Mouse (Mus musculus) liver, embryonic 12.5 days (tissue): ENCODE results near the gene Arpc1a. TPM values are rescaled to one million over a fixed set of nuclear protein-coding genes. Genes with fewer than 3 reads are reported as not detected.

Source experiments
- ATAC-seq: fragments of 200-750 bp; cut with Nextera tagmentation; 2 replicates; pipeline ENCODE4 v1.8.0; 2017; ENCODE audit warnings: moderate number of reproducible peaks, mild to moderate bottlenecking, moderate library complexity
- H3K27ac ChIP-seq: fragments of 300-500 bp; sonication (generic); 2 replicates; pipeline ENCODE4 v1.5.1; 2016; ENCODE audit warnings: mild to moderate bottlenecking
- H3K27me3 ChIP-seq: fragments of 300-500 bp; sonication (generic); replicated peaks from 2 replicates; pipeline ENCODE4 v1.6.1; 2016; ENCODE audit warnings: mild to moderate bottlenecking, moderate library complexity
- H3K36me3 ChIP-seq: fragments of 300-500 bp; sonication (generic); 2 replicates; pipeline ENCODE4 v1.6.1; 2016; ENCODE audit warnings: mild to moderate bottlenecking, moderate library complexity
- H3K4me1 ChIP-seq: fragments of 300-500 bp; sonication (generic); 2 replicates; pipeline ENCODE4 v1.6.1; 2016
- H3K4me2 ChIP-seq: fragments of 300-500 bp; sonication (generic); 2 replicates; pipeline ENCODE4 v1.6.1; 2016; ENCODE audit warnings: mild to moderate bottlenecking, moderate library complexity
- H3K4me3 ChIP-seq: fragments of 300-500 bp; sonication (generic); 2 replicates; pipeline ENCODE4 v1.5.1; 2016; ENCODE audit warnings: mild to moderate bottlenecking, moderate library complexity
- H3K9ac ChIP-seq: fragments of 300-500 bp; sonication (generic); 2 replicates; pipeline ENCODE4 v1.6.1; 2016; ENCODE audit warnings: mild to moderate bottlenecking, moderate library complexity
- H3K9me3 ChIP-seq: fragments of 300-500 bp; sonication (generic); replicated peaks from 2 replicates; pipeline ENCODE4 v1.6.1; 2016; ENCODE audit warnings: mild to moderate bottlenecking, moderate library complexity
- WGBS: fragments of 180-500 bp; shearing (Covaris S2); methylation state at CpG from one replicate; pipeline ENCODE4 v1.1.7; 2016; ENCODE audit not compliant: insufficient replicate concordance; 5-methylcytosine and 5-hydroxymethylcytosine counted together
- polyA plus RNA-seq: library from polyadenylated mRNA; unstranded; fragments of >200 nt; fragmentation: Nextera tagmentation; extraction: Ambion mirVana; gene quantifications from 2 replicates; pipeline ENCODE4 v1.2.1, GENCODE M21; 2016

Gene Arpc1a
- polyA plus RNA-seq, 1 experiment from 2014 or later: 75.5 TPM

DNA sequence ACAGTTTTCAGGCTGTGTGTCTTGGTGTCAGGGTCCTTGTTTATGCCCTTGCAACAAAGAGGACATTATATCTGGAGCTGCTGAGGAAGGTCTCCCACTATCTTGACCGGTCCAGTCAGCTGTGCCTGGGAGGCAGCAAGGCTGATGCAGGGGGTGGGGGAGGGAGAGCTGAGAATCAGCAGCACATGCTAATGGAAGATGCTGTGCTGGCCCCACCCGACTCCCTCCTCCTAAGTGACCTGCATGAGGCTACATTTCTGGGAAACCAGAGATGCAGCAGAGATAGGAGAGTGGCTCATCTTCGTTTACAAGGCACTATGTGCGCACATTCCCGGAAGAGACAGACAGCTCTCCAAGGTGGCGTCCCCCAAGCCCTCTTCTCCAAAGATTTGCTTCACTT, 26.8 kb downstream of the Arpc1a start:
- Histone ChIP-seq H3K9me3 (no peaks in the 10 kb centered on the region), H3K36me3 (peaks cover 60% of the 10 kb centered on the region), H3K4me3 (no peak overlapping the region), H3K4me1 (peaks cover 40% of the 10 kb centered on the region), H3K27me3 (no peaks in the 10 kb centered on the region), H3K9ac (no peak overlapping the region), H3K4me2 (no peak overlapping the region), H3K27ac (no peak overlapping the region)
- WGBS: 66% methylated on average over 6 of the region's 6 CpGs
- ATAC-seq: no peak

DNA sequence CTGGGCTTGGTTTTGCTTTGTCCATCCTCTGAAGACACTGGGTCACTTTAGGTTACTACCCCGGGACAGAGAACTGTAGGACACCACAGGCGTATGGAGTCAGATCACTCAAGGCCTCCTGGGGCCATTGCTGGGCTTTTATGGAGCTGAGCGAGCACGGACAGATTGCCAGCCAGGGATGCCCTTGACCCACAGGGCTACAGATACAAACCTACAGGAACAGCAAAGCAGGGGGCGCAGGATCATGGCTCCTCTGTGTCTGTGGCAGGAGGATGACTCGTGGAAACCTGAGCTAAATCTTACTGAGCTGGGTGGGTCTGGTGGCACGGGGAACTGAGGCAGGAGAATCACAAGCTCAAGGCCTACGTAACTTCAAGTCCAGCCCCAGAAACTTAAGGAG, 28.9 kb downstream of the Arpc1a start:
- H3K27me3 ChIP-seq: no peaks in the 10 kb centered on the region
- H3K9me3 ChIP-seq: no peaks in the 10 kb centered on the region
- 74% methylated on average over 8 of the region's 8 CpGs for WGBS
- peaks cover 40% of the 10 kb centered on the region for H3K36me3 ChIP-seq
- H3K9ac ChIP-seq: no peak overlapping the region
- peaks cover 58% of the 10 kb centered on the region for H3K4me1 ChIP-seq
- ATAC-seq: no peak
- no peak overlapping the region for H3K27ac ChIP-seq
- H3K4me3 ChIP-seq: no peak overlapping the region
- H3K4me2 ChIP-seq: no peak overlapping the region

DNA sequence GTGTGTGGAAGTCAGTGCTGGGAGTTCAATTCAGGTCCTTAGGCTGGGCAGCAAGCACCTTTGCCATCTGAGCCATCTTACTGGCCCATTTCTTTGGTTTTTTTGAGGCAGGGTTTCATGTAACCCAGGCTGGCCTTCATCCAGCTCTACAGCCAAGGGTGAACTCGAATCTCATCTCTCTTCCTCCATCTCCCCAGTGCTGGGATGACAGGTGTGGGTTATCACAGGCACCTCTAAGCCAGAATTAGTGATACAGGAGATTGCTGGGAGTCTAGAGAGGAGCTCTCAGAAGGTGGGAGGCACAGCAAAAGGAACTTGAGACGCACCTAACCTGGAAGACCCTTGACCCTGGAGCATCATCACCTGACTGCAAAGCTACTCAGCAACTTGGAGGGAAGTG, 29.8 kb downstream of the Arpc1a start:
- H3K4me3 ChIP-seq: peak overlapping the region; percentile 72
- H3K4me2 ChIP-seq: peak overlapping the region; percentile 97
- no peaks in the 10 kb centered on the region for H3K9me3 ChIP-seq
- no peak for ATAC-seq
- 27% methylated on average over 2 of the region's 2 CpGs for WGBS
- no peaks in the 10 kb centered on the region for H3K27me3 ChIP-seq
- H3K36me3 ChIP-seq: peaks cover 37% of the 10 kb centered on the region
- no peak overlapping the region for H3K9ac ChIP-seq
- peaks cover 63% of the 10 kb centered on the region for H3K4me1 ChIP-seq
- no peak overlapping the region for H3K27ac ChIP-seq

DNA sequence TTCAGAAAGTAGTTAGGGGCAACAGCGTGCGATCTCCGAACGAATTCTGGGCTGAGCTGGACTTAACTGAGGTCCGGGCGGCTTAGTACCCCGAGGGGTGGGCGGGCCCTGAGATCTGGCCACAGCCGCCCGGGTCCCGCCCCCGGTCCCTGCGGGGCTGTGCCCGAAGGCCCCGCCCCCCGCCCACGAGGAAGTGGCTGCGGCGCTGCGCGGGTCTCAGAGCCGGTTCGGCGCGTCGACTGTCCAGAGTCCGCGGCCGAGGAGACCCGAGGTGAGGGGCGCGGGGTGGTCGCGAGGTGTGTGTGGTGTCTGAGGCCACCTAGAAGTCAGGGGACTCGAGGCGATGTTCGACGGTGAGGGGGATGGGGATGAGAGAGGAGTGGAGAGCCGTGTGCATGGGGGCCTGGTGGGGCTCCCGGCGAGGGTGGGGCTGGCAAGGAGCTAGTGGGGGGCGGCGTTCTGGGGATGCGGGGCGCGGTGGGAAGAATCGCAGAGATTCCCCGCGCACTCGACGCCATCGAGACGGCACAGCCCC, 30.5 kb downstream of the Arpc1a start, which contains the start of gene Arpc1b:
Arpc1b (plus strand) TSS at position 145 of the 535 bp plus-strand sequence.
- under 1% methylated on average over 41 of the region's 53 CpGs for WGBS
- Histone ChIP-seq H3K27me3 (no peaks in the 10 kb centered on the region), H3K4me1 (peaks cover 60% of the 10 kb centered on the region), H3K27ac (peak within 1 kb of the TSS; percentile 50), H3K9ac (peak within 1 kb of the TSS; percentile 73), H3K9me3 (peaks cover 2% of the 10 kb centered on the region), H3K36me3 (peaks cover 37% of the 10 kb centered on the region), H3K4me3 (peak within 1 kb of the TSS; percentile 72), H3K4me2 (peak within 1 kb of the TSS; percentile 97)
- ATAC-seq: peak; percentile 71

- Histone ChIP-seq H3K9ac (peak overlapping the region; percentile 73), H3K4me1 (peaks cover 52% of the 10 kb centered on the region), H3K27ac (peak overlapping the region; percentile 50), H3K4me2 (peak overlapping the region; percentile 97), H3K27me3 (no peaks in the 10 kb centered on the region), H3K4me3 (peak overlapping the region; percentile 72), H3K9me3 (peaks cover 8% of the 10 kb centered on the region), H3K36me3 (peaks cover 36% of the 10 kb centered on the region)
- 6% methylated on average over 32 of the region's 40 CpGs for WGBS
- ATAC-seq: peak; percentile 50
Measured at GRCm38 (mm10) chr5:145114606-145115473, 31.2 kb downstream of the Arpc1a start.

GRCm38 (mm10) chr5:145115736-145116135, 32.1 kb downstream of the Arpc1a start:
- Histone ChIP-seq H3K36me3 (peaks cover 27% of the 10 kb centered on the region), H3K4me1 (peaks cover 48% of the 10 kb centered on the region), H3K4me2 (peak overlapping the region; percentile 97), H3K27me3 (no peaks in the 10 kb centered on the region), H3K9me3 (peaks cover 8% of the 10 kb centered on the region), H3K9ac (no peak overlapping the region), H3K4me3 (peak overlapping the region; percentile 72), H3K27ac (peak overlapping the region; percentile 72)
- no peak for ATAC-seq
- 78% methylated on average over 5 of the region's 5 CpGs for WGBS

- Histone ChIP-seq H3K36me3 (peaks cover 26% of the 10 kb centered on the region), H3K27me3 (no peaks in the 10 kb centered on the region), H3K4me3 (peak overlapping the region; percentile 19; the same call in 1 of the 2 replicates), H3K4me2 (peak overlapping the region; percentile 97), H3K27ac (peak overlapping the region; percentile 72), H3K9ac (no peak overlapping the region), H3K9me3 (peaks cover 8% of the 10 kb centered on the region), H3K4me1 (peaks cover 50% of the 10 kb centered on the region)
- WGBS: 20% methylated on average over 4 of the region's 4 CpGs
- ATAC-seq: no peak
Measured at GRCm38 (mm10) chr5:145116316-145116715, 32.7 kb downstream of the Arpc1a start.

- Histone ChIP-seq H3K36me3 (peaks cover 30% of the 10 kb centered on the region), H3K27ac (peak overlapping the region; percentile 72; the same call in 1 of the 2 replicates), H3K4me1 (peaks cover 50% of the 10 kb centered on the region), H3K27me3 (no peaks in the 10 kb centered on the region), H3K4me3 (peak overlapping the region; percentile 19; the same call in 1 of the 2 replicates), H3K9me3 (peaks cover 8% of the 10 kb centered on the region), H3K4me2 (peak overlapping the region; percentile 34), H3K9ac (no peak overlapping the region)
- ATAC-seq: no peak
- 40% methylated on average over 10 of the region's 10 CpGs for WGBS
Measured at GRCm38 (mm10) chr5:145116916-145117315, 33.3 kb downstream of the Arpc1a start.

- 69% methylated on average over 6 of the region's 6 CpGs for WGBS
- Histone ChIP-seq H3K36me3 (peaks cover 39% of the 10 kb centered on the region), H3K27me3 (no peaks in the 10 kb centered on the region), H3K9ac (no peak overlapping the region), H3K4me3 (no peak overlapping the region), H3K9me3 (peaks cover 8% of the 10 kb centered on the region), H3K4me2 (no peak overlapping the region), H3K4me1 (peaks cover 50% of the 10 kb centered on the region), H3K27ac (no peak overlapping the region)
- no peak for ATAC-seq
Measured at GRCm38 (mm10) chr5:145118005-145118404, 34.4 kb downstream of the Arpc1a start.

DNA sequence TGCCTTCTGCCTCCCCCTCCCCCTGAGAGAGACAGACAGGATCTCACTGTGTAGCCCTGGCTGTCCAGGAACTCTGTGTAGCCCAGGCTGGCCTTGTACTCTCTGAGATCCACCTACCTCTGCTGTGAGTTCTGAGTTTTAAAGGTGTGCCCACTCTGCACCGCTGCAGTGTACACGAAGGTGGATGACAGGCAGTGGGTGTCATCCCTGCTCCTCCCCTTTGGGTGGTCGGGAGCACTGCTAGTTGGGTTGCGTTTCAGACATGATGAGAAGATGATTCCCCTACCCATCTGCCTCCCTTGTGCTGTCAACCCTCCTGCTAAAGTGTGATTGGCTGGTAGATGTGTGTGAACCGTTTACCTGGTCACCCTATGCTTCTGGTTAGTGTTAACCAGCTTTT, 34.8 kb downstream of the Arpc1a start:
- no peak overlapping the region for H3K4me2 ChIP-seq
- peaks cover 44% of the 10 kb centered on the region for H3K36me3 ChIP-seq
- no peaks in the 10 kb centered on the region for H3K27me3 ChIP-seq
- H3K27ac ChIP-seq: no peak overlapping the region
- H3K4me3 ChIP-seq: no peak overlapping the region
- WGBS: 83% methylated on average over 5 of the region's 5 CpGs
- ATAC-seq: no peak
- peaks cover 48% of the 10 kb centered on the region for H3K4me1 ChIP-seq
- H3K9ac ChIP-seq: no peak overlapping the region
- H3K9me3 ChIP-seq: peaks cover 8% of the 10 kb centered on the region

DNA sequence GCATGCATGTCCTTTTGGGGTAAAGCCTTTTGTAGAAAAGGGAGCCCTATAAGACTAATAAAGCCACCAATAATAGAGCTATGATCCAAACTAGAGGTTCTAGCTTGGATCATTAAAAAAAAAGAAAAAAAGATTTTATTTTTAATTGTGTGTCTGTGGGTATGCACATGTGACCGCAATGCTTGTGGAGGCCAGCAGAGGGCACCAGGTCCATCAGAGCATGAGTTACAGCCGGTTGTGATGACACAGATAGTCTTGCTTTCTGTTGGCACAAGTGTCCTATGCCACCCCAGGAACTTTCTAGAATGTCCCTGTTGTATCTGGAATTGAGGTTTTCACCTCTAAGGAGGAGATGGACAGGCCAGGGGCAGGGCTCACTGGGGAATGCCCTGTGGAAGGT, 35.8 kb downstream of the Arpc1a start:
- H3K36me3 ChIP-seq: peaks cover 53% of the 10 kb centered on the region
- WGBS: 87% methylated on average over 2 of the region's 2 CpGs
- H3K9me3 ChIP-seq: peaks cover 8% of the 10 kb centered on the region
- no peak overlapping the region for H3K9ac ChIP-seq
- H3K27me3 ChIP-seq: no peaks in the 10 kb centered on the region
- no peak overlapping the region for H3K4me2 ChIP-seq
- peaks cover 38% of the 10 kb centered on the region for H3K4me1 ChIP-seq
- H3K4me3 ChIP-seq: no peak overlapping the region
- H3K27ac ChIP-seq: no peak overlapping the region
- no peak for ATAC-seq

DNA sequence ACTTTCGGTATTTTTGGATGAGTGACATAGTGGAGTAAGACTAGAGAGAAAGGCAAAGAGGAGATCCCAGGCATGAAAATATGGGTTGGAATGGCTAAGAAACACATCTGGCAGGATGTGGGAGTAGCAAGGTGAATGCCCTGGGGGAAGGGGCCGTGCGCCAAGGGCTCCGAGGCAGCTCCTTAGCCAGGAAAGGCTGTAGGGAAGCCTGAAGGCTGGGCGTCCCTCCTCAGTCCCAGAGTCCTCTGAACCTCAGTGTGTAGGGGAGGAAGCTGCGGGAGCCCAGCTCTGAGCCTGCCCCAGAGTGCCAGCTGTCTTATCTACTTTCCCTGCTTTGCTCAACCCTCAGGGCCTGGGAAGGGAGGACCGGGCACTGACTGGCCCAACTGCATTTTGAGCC, 37.3 kb downstream of the Arpc1a start:
- Histone ChIP-seq H3K4me3 (no peak overlapping the region), H3K9me3 (peaks cover 8% of the 10 kb centered on the region), H3K36me3 (peaks cover 68% of the 10 kb centered on the region), H3K4me2 (no peak overlapping the region), H3K27ac (no peak overlapping the region), H3K4me1 (peaks cover 25% of the 10 kb centered on the region), H3K27me3 (no peaks in the 10 kb centered on the region), H3K9ac (no peak overlapping the region)
- 69% methylated on average over 7 of the region's 7 CpGs for WGBS
- ATAC-seq: no peak
